Mouse (Mus musculus): ENCODE data around the gene Atg10. TPM values are rescaled to one million over a fixed set of nuclear protein-coding genes. Genes with fewer than 3 reads are reported as not detected.
"Not testable (repeated sequence)": the region's sequence is repeated elsewhere in the genome, so short reads cannot be mapped to it uniquely, and the experiment has no call there.

Atg10 gene
- polyA plus RNA-seq, 1 experiment from 2014 or later, result 16.0 TPM

DNA sequence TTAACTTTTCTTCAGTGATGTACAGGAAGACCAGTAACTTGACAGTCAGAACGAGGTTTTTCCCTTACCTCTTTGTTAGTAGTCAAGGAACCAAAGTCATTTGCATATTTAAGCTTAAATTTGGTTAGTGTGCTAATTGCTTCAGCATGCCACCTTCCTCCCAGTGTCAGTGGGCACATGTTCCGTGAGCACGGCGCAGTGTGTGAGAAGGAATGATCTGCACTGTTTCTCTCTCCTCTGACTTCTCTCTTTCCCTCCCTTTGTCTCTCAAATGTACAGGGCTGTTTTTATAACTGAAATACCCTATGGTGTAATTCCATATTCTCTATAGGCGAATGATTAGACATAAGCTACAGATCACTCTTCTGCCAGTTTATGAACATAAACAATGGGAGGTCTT, 284.2 kb downstream of the Atg10 start:
- H3K4me2 ChIP-seq, result no peak overlapping the region
- no peaks in the 10 kb centered on the region for H3K27me3 ChIP-seq
- no peak overlapping the region for H3K4me3 ChIP-seq (replicated peaks)
- no peaks in the 10 kb centered on the region for H3K4me1 ChIP-seq
- ATAC-seq (ENCODE audit: low FRiP score), result no peak
- no peaks in the 10 kb centered on the region for H3K36me3 ChIP-seq (replicated peaks)
- no peaks in the 10 kb centered on the region for H3K9me3 ChIP-seq
- H3K9ac ChIP-seq, result no peak overlapping the region
- WGBS, result 77% methylated on average over 5 of the region's 5 CpGs
- H3K27ac ChIP-seq, result no peak overlapping the region

DNA sequence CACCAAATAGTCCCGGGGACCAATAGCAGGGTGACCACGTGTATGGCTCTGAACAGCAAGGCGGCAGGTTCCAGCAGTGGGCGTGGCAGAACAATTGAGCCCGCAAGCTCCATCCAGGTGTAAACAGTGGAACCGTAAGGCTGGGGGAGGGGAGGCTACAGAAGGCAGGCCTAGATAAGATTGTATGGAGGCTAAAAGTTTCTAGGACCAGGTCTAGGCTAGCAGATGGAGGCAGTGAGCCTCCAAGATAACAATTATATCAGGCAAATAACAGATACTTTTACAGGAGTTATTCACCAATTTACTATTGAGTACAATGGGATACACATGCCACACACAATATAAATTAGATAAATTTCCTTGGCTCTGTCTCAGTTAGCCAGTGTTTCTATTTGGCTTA, 284.6 kb downstream of the Atg10 start:
- Histone ChIP-seq H3K9me3 (no peaks in the 10 kb centered on the region), H3K36me3 (replicated peaks) (no peaks in the 10 kb centered on the region), H3K4me2 (no peak overlapping the region), H3K9ac (no peak overlapping the region), H3K4me1 (no peaks in the 10 kb centered on the region), H3K4me3 (replicated peaks) (no peak overlapping the region), H3K27ac (no peak overlapping the region), H3K27me3 (no peaks in the 10 kb centered on the region)
- 69% methylated on average over 6 of the region's 6 CpGs for WGBS
- no peak for ATAC-seq (ENCODE audit: low FRiP score)

DNA sequence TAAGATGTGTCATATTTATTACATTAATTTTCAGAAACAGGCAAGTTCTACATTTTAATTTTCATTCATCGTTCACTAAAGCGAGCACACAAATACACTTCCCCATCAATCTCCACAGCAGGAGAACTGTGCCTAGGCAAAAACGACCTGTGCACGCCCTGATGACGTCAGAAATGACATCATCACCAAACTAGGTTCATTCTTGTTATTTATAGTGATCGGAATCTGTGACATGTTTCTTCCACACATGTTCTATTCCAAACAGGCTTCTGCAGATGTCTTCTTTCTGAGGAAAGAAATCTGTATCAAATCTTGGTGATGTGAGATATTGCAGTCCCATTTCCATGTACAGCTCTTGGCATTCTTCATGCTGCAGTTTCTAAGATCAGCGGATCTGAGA, 287.9 kb downstream of the Atg10 start:
- no peaks in the 10 kb centered on the region for H3K36me3 ChIP-seq (replicated peaks)
- no peaks in the 10 kb centered on the region for H3K27me3 ChIP-seq
- no peak overlapping the region for H3K9ac ChIP-seq
- H3K9me3 ChIP-seq, result no peaks in the 10 kb centered on the region
- no peaks in the 10 kb centered on the region for H3K4me1 ChIP-seq
- 88% methylated on average over 7 of the region's 7 CpGs for WGBS
- no peak overlapping the region for H3K4me2 ChIP-seq
- no peak overlapping the region for H3K27ac ChIP-seq
- ATAC-seq (ENCODE audit: low FRiP score), result no peak
- H3K4me3 ChIP-seq (replicated peaks), result no peak overlapping the region

DNA sequence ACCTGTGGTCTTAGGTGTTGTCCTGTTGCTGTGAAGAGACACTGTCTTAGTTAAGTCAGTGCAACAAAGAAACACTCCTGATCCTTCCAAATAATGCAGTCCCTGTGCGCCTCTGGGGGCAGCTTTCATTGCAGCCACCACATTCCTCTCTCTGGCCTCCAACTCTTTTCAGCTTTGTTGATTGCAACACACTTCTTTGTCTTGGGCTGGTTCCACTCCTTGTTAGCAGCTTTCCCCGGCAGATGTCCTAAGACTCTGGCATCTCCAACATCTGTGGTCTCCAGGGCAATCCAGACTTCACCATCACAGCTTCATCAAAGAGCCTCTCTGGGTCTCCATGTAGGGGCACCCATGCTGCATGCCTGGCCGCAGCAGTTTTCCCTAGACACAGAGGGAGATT, 290.5 kb downstream of the Atg10 start:
- Histone ChIP-seq H3K36me3 (replicated peaks) (peaks cover 10% of the 10 kb centered on the region), H3K27ac (no peak overlapping the region), H3K4me2 (no peak overlapping the region), H3K9me3 (no peaks in the 10 kb centered on the region), H3K27me3 (no peaks in the 10 kb centered on the region), H3K4me1 (no peaks in the 10 kb centered on the region), H3K9ac (no peak overlapping the region), H3K4me3 (replicated peaks) (no peak overlapping the region)
- ATAC-seq (ENCODE audit: low FRiP score), result no peak
- 46% methylated on average over 3 of the region's 3 CpGs for WGBS

DNA sequence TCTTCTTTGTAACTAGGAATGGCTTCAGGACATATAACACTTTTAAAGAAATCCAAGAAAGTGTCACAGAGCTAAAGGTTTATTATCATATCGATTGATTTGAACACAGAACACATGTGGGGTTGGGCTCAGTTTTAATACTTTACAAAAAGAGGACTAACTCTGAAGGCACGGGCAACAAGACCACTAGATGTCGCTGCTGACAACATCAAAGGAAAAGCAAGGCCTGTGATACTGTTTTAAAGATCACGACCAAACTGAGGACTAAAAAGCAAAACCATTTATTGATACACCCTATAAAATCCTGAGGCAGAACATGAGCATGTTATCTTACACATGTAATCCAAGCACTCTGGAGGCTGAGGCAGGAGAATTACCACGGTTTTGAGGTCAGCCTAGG, 293.9 kb downstream of the Atg10 start:
- Histone ChIP-seq H3K4me1 (no peaks in the 10 kb centered on the region), H3K4me3 (replicated peaks) (no peak overlapping the region), H3K9ac (no peak overlapping the region), H3K9me3 (no peaks in the 10 kb centered on the region), H3K4me2 (no peak overlapping the region), H3K36me3 (replicated peaks) (peaks cover 43% of the 10 kb centered on the region), H3K27ac (no peak overlapping the region), H3K27me3 (no peaks in the 10 kb centered on the region)
- ATAC-seq (ENCODE audit: low FRiP score), result peak; percentile 24; the same call in 1 of the 2 replicates
- WGBS, result 26% methylated on average over 5 of the region's 5 CpGs

DNA sequence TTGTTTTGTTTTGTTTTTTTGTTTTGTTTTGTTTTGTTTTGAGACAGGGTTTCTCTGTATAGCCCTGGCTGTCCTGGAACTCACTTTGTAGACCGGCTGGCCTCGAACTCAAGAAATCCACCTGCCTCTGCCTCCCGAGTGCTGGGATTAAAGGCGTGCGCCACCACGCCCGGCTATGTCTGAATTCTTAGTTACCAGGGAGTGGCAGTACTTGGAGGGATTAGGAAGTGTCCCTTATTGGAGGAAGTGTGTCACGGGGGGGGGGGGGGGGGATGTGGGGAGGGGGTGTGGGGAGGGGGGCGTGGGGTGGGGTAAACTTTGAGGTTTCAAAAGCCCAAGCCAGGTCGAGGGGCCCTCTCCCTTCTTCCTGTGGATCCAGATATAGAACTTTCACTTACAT, 295.5 kb downstream of the Atg10 start:
- ATAC-seq (ENCODE audit: low FRiP score); H3K4me2 ChIP-seq; H3K9me3 ChIP-seq; H3K27ac ChIP-seq; H3K27me3 ChIP-seq; H3K9ac ChIP-seq; H3K4me1 ChIP-seq; H3K4me3 ChIP-seq (replicated peaks): not testable (repeated sequence)
- peaks cover 45% of the 10 kb centered on the region for H3K36me3 ChIP-seq (replicated peaks)
- WGBS, result 93% methylated on average over 7 of the region's 10 CpGs

DNA sequence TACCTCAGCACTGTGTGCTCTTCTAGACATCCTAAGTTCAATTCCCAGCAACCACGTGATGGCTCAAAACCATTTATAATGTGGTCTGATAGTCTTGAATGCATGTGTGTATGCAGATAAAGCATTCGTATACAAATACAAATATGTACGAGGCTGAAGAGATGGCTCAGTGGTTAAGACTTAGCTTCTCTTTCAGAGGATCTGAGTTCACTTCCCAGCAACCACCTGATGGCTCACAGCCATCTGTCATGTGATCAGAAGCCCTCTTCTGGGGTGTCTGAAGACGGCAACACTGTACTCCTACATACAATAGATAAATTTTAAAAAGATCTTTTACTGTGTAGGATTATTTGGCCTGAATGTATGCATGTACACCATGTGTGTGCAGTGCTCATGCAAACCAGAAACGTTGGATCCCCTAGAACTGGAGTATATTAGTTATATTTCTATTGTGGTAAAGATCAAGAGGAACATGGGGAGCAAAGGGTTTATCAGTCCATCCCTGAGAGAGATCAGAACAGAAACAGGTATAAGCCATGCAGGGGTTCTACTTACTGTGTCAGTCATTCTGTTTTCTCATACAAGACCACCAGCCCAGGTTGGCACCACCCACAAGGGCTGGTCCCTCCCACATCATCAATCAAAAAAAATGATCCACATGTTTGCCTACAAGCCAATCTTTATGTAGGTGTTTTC, 296.7 kb downstream of the Atg10 start:
- no peak for ATAC-seq (ENCODE audit: low FRiP score)
- no peak overlapping the region for H3K27ac ChIP-seq
- no peak overlapping the region for H3K4me3 ChIP-seq (replicated peaks)
- H3K4me1 ChIP-seq, result 0 out of 2 replicates have a peak, but pooled peaks cover 6% of the 10 kb centered on the region
- H3K9ac ChIP-seq, result no peak overlapping the region
- no peak overlapping the region for H3K4me2 ChIP-seq
- peaks cover 45% of the 10 kb centered on the region for H3K36me3 ChIP-seq (replicated peaks)
- no peaks in the 10 kb centered on the region for H3K27me3 ChIP-seq
- 85% methylated on average over 5 of the region's 5 CpGs for WGBS
- no peaks in the 10 kb centered on the region for H3K9me3 ChIP-seq

DNA sequence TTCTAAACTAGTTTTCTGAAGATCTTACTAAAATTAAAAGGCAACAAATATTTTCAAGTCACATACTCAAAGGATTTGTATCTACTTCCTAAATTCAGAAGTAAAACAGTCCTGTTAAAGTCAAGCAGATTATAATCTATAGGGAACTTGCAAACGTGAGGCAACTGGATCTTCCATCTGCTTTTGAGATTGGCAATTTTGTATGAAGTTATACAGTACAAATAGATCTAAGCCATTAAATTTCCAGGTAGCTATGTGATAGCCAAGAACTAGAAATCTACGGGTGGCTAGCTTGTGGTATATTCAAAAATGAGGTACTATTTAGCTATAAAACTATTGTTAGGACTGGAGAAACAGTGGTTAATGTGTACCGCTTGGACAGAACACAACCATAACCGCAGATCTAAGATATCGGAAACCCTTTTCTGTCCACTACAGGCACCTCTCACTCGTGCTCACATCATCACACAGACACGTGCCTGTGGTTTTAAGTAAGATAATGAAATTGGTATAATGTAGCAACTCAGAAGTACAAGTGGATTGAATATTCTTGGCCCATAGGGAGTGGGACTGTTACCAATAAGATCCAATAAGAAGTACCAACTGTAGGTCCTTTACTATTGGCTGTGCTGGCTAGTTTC, 297.5 kb downstream of the Atg10 start:
- Histone ChIP-seq H3K4me1 (0 out of 2 replicates have a peak, but pooled peaks cover 6% of the 10 kb centered on the region), H3K4me3 (replicated peaks) (no peak overlapping the region), H3K27me3 (no peaks in the 10 kb centered on the region), H3K36me3 (replicated peaks) (peaks cover 45% of the 10 kb centered on the region), H3K27ac (no peak overlapping the region), H3K4me2 (no peak overlapping the region), H3K9me3 (no peaks in the 10 kb centered on the region), H3K9ac (no peak overlapping the region)
- no peak for ATAC-seq (ENCODE audit: low FRiP score)
- WGBS, result 80% methylated on average over 7 of the region's 7 CpGs

DNA sequence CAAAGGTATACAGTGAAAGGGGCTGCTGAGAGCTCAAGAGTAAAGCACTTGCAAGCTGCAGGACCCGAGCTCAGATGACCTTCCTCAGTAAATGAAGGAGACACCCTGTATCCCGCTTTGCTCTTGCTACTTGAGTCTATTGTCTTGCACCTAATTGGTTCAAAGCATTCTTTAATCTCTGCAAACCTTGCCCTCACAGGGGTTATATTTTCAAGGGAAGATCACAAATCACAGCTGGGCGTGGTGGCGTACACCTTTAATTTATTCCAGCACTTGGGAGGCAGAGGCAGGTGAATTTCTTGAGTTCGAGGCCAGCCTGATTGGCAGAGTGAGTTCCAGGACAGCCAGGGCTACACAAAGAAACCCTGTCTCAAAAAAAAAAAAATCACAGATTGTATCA, 298.6 kb downstream of the Atg10 start:
- Histone ChIP-seq H3K4me3 (replicated peaks) (no peak overlapping the region), H3K27me3 (no peaks in the 10 kb centered on the region), H3K4me2 (no peak overlapping the region), H3K9ac (no peak overlapping the region), H3K4me1 (0 out of 2 replicates have a peak, but pooled peaks cover 6% of the 10 kb centered on the region), H3K9me3 (no peaks in the 10 kb centered on the region), H3K27ac (no peak overlapping the region), H3K36me3 (replicated peaks) (peaks cover 45% of the 10 kb centered on the region)
- WGBS, result 92% methylated on average over 5 of the region's 5 CpGs
- ATAC-seq (ENCODE audit: low FRiP score), result no peak

DNA sequence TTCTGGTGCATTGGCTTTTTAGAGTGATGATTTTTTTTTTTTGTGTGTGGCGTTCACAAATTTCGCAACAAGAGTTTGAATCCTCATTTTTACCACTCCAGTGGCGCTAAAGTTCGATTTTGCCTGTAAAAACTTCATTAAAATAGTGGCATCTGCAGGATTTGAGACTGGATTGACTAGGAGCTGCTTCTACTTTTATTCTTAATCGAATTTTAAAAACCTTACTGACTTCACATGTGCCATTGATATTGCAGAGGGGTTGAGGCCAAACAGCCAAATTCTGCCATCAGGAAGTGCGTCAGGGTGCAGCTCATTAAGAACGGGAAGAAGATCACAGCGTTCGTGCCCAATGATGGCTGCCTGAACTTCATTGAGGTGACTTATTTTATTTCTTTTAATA, 299.7 kb downstream of the Atg10 start:
- Histone ChIP-seq H3K36me3 (replicated peaks) (peaks cover 43% of the 10 kb centered on the region), H3K9me3 (no peaks in the 10 kb centered on the region), H3K27ac (no peak overlapping the region), H3K27me3 (no peaks in the 10 kb centered on the region), H3K4me3 (replicated peaks) (peak overlapping the region; percentile 87), H3K4me2 (peak overlapping the region; percentile 61), H3K9ac (peak overlapping the region; percentile 87), H3K4me1 (0 out of 2 replicates have a peak, but pooled peaks cover 6% of the 10 kb centered on the region)
- no peak for ATAC-seq (ENCODE audit: low FRiP score)
- 54% methylated on average over 9 of the region's 9 CpGs for WGBS

DNA sequence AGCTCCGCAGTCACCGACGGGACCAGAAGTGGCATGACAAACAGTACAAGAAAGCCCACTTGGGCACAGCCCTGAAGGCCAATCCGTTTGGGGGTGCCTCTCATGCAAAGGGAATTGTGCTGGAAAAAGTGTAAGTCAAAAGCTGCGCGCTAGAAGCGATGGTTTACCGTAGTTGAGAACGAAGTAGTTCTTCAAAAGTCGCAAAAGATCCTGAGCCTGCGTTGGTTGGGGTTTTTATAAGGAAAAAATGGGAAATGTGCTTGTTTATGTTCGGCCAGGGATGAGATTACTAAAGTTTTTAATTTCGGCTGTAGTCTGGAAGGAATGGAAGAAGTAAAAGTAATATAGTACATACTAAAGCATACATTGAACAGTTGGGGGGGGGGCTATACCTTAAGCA, 300.2 kb downstream of the Atg10 start:
- peak overlapping the region; percentile 87 for H3K9ac ChIP-seq
- H3K27ac ChIP-seq; H3K27me3 ChIP-seq; H3K9me3 ChIP-seq; H3K4me1 ChIP-seq; ATAC-seq (ENCODE audit: low FRiP score): not testable (repeated sequence)
- H3K4me3 ChIP-seq (replicated peaks), result peak overlapping the region; percentile 87
- peak overlapping the region; percentile 61 for H3K4me2 ChIP-seq
- under 1% methylated on average over 13 of the region's 13 CpGs for WGBS
- H3K36me3 ChIP-seq (replicated peaks), result peaks cover 39% of the 10 kb centered on the region

DNA sequence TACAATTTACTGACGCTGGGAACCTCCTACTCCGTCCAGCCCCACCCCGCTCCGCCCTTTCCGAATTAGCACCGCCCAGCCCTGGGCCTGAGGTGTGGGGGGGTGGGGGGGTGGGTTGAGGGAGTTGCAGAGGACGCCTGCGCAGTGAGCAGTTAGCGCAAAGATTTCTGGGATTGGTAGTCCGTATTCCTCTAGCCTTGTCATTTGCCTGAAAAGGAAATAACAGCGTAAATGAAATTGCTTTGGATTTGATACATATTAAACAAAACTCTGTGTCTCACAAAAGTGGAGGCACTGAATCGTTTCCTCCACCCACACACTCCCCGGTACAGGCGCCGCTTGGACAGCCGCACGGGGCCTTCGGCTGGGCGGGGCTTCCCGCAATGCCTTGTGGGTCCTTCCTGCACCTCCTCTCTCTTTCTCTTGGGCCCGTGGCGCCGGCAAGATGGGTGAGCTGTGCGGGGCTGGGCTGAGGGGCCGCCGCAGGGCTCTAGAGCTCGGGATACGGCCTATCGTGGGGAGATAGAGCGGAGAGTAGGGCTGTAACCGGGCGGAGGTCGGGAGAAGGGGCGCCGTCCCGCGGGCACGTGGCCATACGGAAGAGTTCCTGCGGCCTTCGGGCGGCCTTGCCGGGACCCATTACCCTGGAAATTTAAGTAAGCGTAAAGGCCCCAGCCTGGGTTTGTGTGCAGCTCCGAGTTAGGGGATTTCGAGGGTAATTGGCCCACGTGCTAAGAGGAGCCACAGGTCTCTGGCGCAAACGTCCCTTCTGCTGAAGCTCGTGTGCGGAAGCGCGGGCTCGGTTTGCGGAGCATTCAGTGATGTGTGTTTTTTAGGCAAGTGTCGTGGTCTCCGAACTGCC, 300.8 kb downstream of the Atg10 start, which contains the start of gene Rps23:
Rps23 (plus strand) TSS at position 208 of the 862 bp plus-strand sequence.
- H3K9ac ChIP-seq, result peak within 1 kb of the TSS; percentile 87
- peak within 1 kb of the TSS; percentile 79 for H3K27ac ChIP-seq
- H3K4me3 ChIP-seq (replicated peaks), result peak within 1 kb of the TSS; percentile 87
- H3K9me3 ChIP-seq, result no peaks in the 10 kb centered on the region
- peak; percentile 98 for ATAC-seq (ENCODE audit: low FRiP score)
- WGBS, result under 1% methylated on average over 57 of the region's 57 CpGs
- H3K4me1 ChIP-seq, result 0 out of 2 replicates have a peak, but pooled peaks cover 6% of the 10 kb centered on the region
- no peaks in the 10 kb centered on the region for H3K27me3 ChIP-seq
- H3K4me2 ChIP-seq, result peak within 1 kb of the TSS; percentile 61
- peaks cover 32% of the 10 kb centered on the region for H3K36me3 ChIP-seq (replicated peaks)

Data from forebrain, embryonic 12.5 days (tissue).